Mouse (Mus musculus): ENCODE measurements at regions not wholly inside any gene's neighbourhood (a gene's known extent, or its start where the extent isn't known, plus 50 kb on each side); places are given as distances from the start of the nearest gene placed in this dataset.
A peak's percentile ranks its signal among the peaks of the same experiment; 100 is the strongest.

DNA sequence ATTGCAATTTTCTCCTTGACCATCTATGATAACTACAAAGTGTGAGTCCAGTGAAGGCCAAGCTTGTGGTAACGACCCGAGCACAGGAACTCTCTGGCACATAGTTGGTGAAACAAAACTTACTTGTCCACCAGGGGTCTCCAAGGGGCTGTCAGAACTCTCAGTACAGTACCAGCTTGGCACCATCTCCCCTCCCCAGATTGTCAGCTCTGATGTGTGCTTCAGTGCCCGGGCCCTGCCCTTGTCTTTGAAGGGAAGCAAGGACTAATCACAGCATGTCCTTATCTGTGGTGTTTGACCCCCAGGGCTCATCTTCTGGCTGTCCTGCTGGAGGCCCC is 273.9 kb downstream of the Nuak1 start:
- no peak for DNase-seq (ENCODE audit: low spot score in 2 of 2)

DNA sequence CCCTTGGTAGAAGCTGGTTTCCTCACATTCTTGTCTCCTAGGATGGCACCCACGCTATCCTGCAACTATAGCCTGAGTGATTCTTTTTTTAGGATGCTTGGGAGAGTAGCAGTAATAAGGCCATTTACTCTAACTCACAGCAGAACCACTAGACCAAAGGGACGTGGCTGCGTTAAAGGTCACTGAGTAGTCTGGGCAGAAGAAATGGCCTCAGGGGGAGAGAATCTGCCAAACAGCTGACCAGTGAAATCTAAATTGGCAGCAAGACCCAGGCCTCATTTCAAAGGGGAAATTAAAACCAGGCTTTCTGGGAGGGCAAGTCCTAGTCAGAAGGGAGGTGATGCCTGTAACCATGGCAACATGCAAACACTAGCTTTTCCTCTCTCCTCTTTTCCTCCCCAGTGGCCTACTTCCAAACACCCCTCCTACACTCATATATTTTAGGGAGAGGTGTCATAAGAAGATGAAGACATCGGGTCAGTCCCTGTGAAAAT is 267.5 kb downstream of the Nuak1 start:
- no peak for DNase-seq (ENCODE audit: low spot score in 2 of 2)

- no peak for DNase-seq (ENCODE audit: low spot score in 2 of 2)
Observed at GRCm38 (mm10) chr10:84183239-84183638, 257.2 kb downstream of the Nuak1 start.

DNA sequence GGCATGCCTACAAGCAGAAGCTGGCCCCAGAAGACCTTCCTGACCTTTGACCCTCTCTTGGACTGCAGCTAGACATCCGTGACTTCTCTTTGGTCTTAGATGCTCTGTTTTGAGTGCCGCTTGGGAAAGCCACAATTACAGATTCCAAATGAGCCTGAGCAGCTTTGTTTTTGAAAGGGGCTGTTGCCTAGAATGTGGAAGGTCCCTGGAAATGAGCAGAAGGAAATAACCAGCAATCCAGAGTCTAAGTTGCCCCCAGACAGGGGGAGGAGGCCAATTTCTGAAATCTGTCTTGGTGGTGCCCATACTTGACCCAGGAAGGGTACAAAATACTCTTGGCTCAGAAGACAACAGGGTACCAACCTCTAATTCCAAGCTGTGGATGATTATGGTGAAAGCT is 253.9 kb downstream of the Nuak1 start:
- no peak for DNase-seq (ENCODE audit: low spot score in 2 of 2)

GRCm38 (mm10) chr10:84199035-84199434 is 241.4 kb downstream of the Nuak1 start:
- DNase-seq (ENCODE audit: low spot score in 2 of 2) = no peak

DNA sequence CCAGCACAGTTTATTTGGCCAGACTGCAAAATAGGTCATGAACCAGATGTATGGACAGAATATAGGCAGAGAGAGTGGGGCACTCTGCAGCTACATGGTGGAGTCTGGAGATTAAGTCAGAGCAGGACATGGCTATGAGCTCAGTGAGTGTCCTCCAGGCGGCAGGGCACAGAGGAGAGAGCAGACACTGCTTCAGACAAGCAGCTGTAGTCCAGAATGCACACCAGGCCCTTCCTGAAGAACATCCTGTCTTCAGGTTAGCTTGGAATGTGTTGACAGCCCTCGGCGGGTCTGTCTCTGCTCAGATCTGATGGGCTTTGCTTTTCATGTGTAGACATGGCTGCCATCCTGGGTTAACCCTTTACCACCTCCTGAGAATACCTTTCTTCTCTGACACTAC is 238.6 kb downstream of the Nuak1 start:
- DNase-seq (ENCODE audit: low spot score in 2 of 2) = no peak

DNA sequence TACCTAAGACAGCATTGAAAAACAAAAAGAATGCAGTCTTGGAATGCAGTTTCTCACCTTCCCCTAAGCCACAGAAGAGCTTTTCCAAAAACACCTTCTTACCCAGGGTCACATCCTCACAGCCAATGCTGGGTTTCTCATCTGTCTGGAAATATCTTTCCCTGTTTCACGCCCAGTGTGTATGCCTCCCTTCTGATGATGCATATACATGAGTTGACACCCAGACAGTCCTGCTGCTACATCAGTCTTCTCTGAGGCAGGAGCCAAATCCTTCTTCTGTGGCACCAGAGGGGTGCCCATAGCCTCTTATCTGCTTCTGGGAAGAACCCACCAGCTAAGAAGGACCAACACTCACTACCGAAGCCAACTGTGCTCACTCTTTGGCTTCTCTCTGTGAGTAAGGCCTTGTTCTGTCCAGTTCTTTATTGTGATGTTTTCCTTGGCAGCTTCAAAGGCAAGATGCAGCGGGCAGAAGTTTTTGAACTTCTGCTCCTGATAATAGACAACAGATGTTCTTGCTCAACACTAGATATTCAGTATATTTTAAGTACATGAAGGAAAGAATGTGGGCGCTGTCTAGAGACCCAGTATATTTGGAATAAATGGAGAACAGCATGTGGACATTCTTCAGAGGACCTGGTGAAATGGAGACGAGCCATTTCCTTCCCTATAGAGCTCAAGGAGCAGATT is 228.2 kb downstream of the Nuak1 start:
- no peak for DNase-seq (ENCODE audit: low spot score in 2 of 2)

GRCm38 (mm10) chr10:84214812-84215211 is 225.6 kb downstream of the Nuak1 start:
- no peak for DNase-seq (ENCODE audit: low spot score in 2 of 2)

DNA sequence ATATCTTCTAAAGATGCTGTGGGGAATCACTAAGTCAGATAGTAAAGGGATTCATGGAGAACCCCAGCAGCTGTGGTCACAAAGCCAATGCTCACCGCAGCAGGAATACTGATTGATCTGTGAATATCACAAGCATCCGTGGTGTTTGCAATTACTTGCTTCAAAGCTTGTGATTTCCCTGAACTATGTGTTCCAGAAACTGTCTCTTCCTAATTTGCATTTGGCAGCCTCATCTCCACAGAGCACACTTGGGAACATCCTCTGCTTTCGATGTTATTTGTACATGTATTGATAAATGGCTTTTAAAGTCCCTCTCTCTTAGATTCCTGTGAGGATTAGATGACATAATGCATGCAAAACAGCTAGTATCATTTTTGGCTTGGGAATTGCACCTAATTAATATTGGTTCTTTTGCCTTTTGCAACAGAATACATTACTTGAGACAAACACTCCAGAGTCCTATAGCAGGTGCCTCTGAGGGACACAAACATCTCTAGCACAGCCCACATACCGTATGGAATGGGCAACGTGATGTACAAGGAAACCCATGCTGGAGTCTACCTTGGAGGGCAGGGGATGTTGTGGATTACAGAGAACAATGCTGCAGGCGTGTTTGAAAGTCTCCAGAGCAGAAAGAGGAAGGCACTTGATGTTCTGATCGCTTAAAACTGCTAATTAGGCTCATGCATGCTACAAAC is 211.0 kb downstream of the Nuak1 start:
- DNase-seq (ENCODE audit: low spot score in 2 of 2) = no peak

DNA sequence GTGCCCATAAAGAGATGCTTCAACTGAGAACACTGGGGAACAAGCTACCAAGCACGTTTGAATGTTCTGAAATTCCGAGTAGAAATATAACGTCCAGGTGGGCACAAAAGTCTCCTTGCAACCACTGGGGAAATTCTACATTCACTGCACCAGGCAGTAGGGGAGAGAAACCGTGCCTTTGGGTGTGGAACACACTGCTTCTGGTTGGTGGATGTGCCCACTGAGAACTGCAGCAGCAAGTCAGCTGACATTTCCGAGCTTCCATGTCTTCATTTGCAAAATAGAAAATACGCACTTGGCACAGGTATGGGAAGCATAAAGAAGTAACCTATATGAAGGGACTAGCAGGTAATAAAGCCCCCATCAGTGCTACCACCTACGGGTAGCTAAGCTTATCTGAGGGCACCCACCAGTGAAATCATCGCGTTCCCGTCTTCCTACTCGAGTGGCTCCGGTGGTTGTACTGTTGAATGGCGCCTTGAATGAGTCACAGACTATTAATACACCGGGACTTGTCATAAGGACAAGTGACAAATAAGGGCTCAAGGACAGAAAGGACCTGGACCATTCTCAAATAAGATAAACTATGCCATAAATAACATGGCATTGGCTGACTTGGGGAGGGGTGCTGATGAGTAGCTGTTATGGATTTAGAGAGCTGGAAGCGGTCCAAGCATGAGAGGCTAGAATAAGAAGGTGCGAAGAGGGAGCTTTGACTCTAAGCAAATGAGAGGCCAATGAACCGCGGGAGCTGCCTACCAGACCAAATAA is 210.2 kb downstream of the Nuak1 start:
- peak in 1 of 2 experiments; percentile 42 for DNase-seq (ENCODE audit: low spot score in 2 of 2)

DNA sequence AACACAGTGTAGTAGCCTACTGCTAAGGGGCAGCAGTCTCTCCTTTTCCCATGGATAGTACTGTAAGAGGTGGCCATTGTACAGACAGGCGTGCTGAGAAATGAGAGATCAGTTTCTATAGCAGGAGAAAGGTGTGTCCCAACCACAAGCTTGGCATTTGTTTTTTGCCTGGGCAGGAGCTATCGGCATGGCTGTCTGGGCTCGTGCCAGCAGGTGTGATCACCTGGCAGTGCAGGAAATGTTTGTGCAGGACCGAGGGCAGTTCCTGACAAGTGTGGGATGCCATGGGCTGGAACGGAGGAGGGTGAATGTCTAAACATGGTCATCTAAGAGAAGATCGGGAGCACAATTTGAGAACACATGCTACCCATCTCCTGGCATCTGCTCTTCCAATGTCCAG is 205.4 kb downstream of the Nuak1 start:
- no peak for DNase-seq (ENCODE audit: low spot score in 2 of 2)

DNA sequence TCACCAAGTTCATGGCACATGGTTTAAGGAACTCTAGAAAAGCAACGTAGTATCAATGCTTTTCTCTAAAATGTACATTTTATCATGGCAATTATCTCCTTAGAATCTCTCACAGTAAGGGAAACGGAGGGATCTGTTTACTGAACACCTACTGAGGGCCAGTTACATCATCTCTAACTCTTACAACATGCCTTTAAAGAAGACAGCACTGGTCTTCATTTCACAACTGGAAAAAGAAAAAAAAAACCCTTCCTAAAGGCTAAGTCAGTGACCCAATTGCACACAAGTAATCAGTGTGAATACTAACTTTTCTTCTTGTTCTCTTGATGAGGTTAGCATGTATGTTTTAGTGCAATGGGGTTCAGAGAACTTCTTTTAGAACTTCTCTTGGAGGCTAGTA is 204.2 kb downstream of the Nuak1 start:
- DNase-seq (ENCODE audit: low spot score in 2 of 2) = no peak

DNA sequence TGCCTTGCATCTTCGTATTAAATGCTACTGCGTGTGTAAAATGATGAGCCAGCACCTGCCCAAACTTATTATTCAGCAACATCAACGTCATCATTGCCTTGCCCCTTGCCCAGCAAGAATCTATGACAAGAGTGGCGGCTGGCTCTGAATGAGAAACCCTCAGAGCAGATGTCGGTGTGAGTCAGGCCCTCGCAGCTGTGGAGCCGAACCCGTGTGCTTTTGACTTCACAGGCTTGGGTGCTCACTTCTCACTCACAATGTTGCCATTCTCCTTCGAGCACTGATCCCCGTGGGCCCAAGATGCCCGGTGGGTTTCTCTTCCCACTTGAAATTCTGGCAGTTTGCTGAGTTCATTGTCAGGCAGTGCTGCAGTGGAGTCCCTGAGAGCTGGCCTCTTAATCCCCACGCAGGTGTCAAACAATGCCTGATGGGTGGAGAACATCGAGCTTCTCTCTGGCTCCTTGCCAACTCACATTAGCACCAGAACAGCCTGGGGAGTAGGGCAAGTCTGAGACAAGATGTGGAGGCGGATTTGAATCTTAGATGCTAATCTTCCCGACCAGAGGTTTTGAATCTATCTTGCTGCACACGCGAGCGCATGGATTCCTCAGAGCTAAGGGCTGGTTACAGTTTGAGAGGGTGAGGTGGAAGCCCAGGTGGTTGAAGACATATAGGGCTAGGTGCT is 202.0 kb downstream of the Nuak1 start:
- DNase-seq (ENCODE audit: low spot score in 2 of 2) = no peak

DNA sequence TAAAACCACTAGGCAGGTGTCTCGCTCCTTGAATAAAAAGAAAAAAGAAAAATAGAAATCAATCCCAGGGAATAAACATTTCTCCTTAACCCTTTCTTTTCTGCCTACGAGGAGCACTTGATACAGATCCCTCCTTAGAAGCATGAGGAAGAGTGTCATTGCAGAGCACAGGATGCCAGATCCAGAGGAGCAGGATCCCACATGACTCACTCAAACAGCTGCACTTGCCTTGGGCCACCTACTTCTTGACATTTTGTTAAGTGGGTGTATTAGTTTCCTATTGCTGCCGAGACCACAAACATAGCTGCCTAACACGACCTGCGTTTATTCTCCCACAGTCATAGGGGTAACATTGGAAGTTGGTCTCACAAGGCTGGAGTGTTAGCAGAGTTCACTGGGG is 197.1 kb downstream of the Nuak1 start:
- no peak for DNase-seq (ENCODE audit: low spot score in 2 of 2)

GRCm38 (mm10) chr10:84249346-84249745 is 191.1 kb downstream of the Nuak1 start:
- DNase-seq (ENCODE audit: low spot score in 2 of 2) = no peak

DNA sequence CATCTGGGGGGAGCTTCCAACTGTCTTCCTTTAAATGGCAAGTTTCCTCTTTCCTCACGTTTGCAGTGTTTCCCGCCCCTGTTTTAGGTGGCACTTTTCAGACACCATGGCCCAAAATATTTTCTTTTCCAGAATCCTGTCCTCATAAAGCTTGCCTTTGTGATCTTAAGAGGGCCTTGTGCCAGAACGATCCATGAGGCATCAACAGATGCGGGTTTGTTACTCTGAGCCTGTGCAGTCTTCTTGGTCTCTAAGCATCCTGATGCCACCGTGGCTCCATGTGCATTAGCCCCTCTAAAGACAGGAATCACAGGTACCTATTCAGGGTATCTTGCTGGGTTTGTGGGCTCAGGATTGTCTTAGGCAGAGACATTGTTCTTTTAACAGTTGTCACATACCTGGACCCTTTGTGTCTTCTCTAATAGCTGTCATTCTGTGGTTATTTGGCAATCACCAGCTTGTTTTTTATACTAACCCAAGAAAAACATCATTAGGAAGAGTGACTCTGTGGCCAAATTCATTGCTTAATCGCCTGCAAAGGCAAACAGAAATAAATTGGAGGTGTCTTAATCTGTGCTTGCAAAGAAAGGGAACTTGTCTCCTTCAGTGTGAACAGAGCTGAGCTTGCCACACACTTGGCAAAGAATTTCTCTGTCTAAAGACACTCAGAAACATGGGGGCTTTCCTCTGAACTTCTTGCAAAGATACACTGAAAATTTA is 179.3 kb downstream of the Nuak1 start:
- no peak for DNase-seq (ENCODE audit: low spot score in 2 of 2)

- no peak for DNase-seq (ENCODE audit: low spot score in 2 of 2)
Observed at GRCm38 (mm10) chr10:84262943-84263342, 177.5 kb downstream of the Nuak1 start.

DNA sequence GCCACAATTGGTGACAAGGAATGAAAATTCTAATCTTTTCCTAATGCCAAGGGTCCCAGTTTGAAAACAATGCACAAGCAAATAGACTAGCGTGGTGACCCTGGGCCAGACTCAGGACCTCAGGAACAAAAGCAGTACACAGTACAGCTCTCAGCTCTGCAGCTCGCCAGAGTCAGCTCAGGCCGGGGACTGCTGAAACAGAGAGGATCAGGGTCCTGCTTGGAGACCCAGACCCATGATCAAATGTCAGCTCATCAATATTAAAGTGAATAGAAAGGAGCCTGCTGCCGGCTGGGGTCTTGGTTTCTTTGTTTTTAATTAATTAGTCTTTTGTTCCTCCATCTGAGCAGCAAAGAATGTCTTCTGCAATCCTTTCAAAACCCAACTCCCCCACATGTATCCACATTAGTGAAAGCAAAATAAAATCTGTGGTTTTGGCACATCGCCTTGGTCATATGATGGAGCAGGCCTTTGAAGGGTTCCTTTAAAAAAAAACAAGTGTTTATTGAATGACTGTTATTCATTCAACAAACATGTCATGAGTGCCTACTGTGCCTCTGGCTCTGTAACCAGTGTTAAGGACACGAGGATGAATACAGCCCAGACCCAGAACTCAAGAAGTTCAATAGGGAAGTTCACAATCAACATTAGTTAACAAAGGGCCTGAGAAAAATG is 154.4 kb downstream of the Nuak1 start:
- no peak for DNase-seq (ENCODE audit: low spot score in 2 of 2)

- no peak for DNase-seq (ENCODE audit: low spot score in 2 of 2)
Observed at GRCm38 (mm10) chr10:84294422-84294821, 146.0 kb downstream of the Nuak1 start.

DNA sequence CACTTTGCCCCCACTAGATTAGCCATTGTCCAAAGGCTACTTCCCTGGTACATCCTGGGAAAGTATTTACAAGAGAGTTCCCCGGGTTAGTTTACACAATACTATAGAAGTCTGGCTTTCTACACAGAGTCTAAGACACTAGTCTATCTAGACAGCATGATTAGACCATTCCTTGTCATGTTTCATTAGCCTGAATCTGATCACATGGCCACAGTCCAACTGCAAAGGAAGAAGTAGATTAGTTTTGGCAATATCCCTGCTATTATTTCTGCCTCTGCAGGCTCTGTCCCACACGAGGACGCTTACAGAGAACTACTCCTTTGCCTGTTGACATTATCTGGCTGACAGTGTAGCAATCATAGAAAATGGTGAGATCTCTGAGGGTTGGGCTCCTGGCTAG is 144.2 kb downstream of the Nuak1 start:
- DNase-seq (ENCODE audit: low spot score in 2 of 2) = no peak

Data from adrenal gland, adult 18-20 months (tissue).